Mouse (Mus musculus) inflammation-experienced regulatory T-cells (primary cell): ENCODE results near the gene Cct8. TPM values are rescaled to one million over a fixed set of nuclear protein-coding genes. Genes with fewer than 3 reads are reported as not detected.

Experiments used
- polyA plus RNA-seq, 2 experiments: library from polyadenylated mRNA; unstranded; fragments of 100-300 nt; shearing (Covaris generic); gene quantifications; one replicate each; pipeline ENCODE4 v1.2.1; 2017

The Cct8 gene
- polyA plus RNA-seq, result 100 to 1,000 TPM; 343 to 404 TPM

GRCm38 (mm10) chr16:87495716-87496447, at the start of gene Cct8:
Cct8 (minus strand) TSS chr16:87495873.

GRCm38 (mm10) chr16:87454419-87455179, 41.1 kb downstream of the Cct8 start, which contains the start of gene Usp16:
Usp16 (plus strand) TSS chr16:87454703.

DNA sequence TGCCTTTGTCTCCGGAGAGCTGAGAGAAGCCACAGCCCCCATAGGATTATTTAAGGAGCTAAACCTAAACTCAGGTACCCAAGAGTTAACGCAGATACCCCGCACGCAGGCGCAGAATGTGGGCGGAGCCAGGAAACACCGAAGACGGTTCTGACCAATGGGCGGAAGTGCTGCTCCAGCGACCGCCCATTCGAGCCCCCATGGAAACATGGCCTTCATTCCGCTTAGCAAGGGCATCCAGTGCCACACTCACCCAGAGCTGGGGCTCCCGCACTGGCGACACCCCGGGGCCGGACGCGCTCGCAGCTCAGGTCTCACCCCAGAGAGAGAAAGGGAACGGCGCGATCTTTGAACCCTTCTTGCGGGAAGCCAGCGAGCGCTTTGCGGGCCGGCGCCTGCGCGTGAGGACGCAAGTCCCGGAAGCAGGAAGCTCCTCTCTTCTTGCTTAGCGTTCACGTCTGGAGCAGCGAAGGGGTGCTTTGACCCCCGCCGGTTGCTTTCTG, 55.4 kb downstream of the Cct8 start, which contains the start of gene Rwdd2b:
Rwdd2b (minus strand) TSS at position 390 of the 503 bp plus-strand sequence.

Other genes with a start within 250 kb of the Cct8 start
- 10 to 100 TPM; 11.8 to 21.3 TPM for gene N6amt1, start 141.7 kb downstream of the Cct8 start, polyA plus RNA-seq
- 10 to 100 TPM; 43.7 to 47.6 TPM for gene Ltn1, start 63.3 kb downstream of the Cct8 start, polyA plus RNA-seq
- gene Rwdd2b, start 55.3 kb downstream of the Cct8 start, polyA plus RNA-seq, result 10 to 100 TPM in 1 of 2 experiments, 1 to 10 TPM in 1; 7.7 to 13.3 TPM
- 10 to 100 TPM; 62.1 to 89.4 TPM for gene Usp16, start 41.2 kb downstream of the Cct8 start, polyA plus RNA-seq
- gene Map3k7cl, start 57.5 kb upstream of the Cct8 start, polyA plus RNA-seq, result under 1 TPM in 1 of 2 experiments, not detected in 1; 0.17 TPM
- gene Bach1, start 203.1 kb upstream of the Cct8 start, polyA plus RNA-seq, result 1 to 10 TPM; 3.4 to 3.7 TPM